8 mouse cellular contexts compared by ENCODE assay signal in the genomic region with DNA sequence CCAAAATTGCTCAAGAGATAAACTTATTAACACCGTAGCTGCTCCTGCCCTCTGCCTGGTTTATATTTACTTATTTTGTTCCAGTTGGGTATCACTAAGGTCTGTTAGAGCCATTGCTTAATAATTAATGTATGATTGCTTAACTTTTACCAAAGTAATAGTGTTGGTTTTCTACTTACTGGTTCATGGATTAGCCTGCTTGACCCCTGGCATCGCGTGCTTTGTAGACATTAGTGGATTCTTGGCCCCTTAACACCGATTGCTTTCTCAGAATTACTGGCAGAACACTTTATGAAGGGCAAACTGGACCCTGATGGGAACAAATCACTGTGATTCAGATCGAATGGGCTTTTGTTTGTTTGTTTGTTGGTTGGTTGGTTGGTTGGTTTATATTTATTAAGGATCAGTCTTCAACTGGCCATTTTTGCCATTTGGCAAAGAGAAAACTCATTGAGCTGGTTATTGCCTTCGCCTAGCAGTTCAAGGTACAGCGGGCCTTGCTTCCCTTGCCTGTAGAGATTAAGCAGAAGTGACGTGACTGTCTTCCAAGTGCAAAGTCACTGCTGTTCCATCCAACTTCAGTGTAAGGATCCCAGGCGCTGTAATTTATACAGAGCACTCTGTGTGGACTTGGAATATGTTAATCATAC. TPM values are rescaled to one million over a fixed set of nuclear protein-coding genes. Genes with fewer than 3 reads are reported as not detected.
DNase-seq lines count a peak whose midpoint lies in the region; ATAC-seq and TF ChIP-seq lines count a peak whose summit lies in the region.

No protein-coding gene starts in this region.

- no peak for DNase-seq in heart, postnatal 36 days
- DNase-seq in midbrain, postnatal 0 days (ENCODE audit: low spot score): no peak
- DNase-seq in embryo, embryonic 11 days: no peak
- no peak for DNase-seq in adrenal gland, adult 8-10 months
- no peak for DNase-seq in left cerebral cortex, adult 11 months (ENCODE audit: low spot score)

- peak overlapping the region; percentile 71 for H3K9ac ChIP-seq in heart, embryonic 15.5 days
- H3K9ac ChIP-seq in kidney, embryonic 15.5 days: peak overlapping the region; percentile 64
- peak overlapping the region; percentile 70 for H3K9ac ChIP-seq in midbrain, postnatal 0 days (replicated peaks; ENCODE audit: low read length, poor library complexity, severe bottlenecking)

- intact Hi-C loops in heart, postnatal 36 days (cut with DNase I): loop anchor here (5.0 kb wide), 1 partner anchor 441 kb away; no protein-coding TSS in a partner anchor

- peaks cover 12% of the 10 kb centered on the region for H3K4me1 ChIP-seq in heart, embryonic 15.5 days (replicated peaks)
- peaks cover 15% of the 10 kb centered on the region for H3K4me1 ChIP-seq in kidney, embryonic 15.5 days
- H3K4me1 ChIP-seq in midbrain, postnatal 0 days (ENCODE audit: insufficient read depth, low read length): 0 out of 2 replicates have a peak, but pooled peaks cover 6% of the 10 kb centered on the region

- peak overlapping the region; percentile 83 for H3K4me3 ChIP-seq in heart, embryonic 15.5 days
- H3K4me3 ChIP-seq in kidney, embryonic 15.5 days (replicated peaks): peak overlapping the region; percentile 84
- peak overlapping the region; percentile 64 for H3K4me3 ChIP-seq in midbrain, postnatal 0 days (ENCODE audit: low read depth, low read length)

- no peaks in the 10 kb centered on the region for H3K9me3 ChIP-seq in heart, embryonic 15.5 days (replicated peaks)
- H3K9me3 ChIP-seq in kidney, embryonic 15.5 days (replicated peaks): no peaks in the 10 kb centered on the region
- no peaks in the 10 kb centered on the region for H3K9me3 ChIP-seq in midbrain, postnatal 0 days (ENCODE audit: low read length)

- no peaks in the 10 kb centered on the region for H3K27me3 ChIP-seq in heart, embryonic 15.5 days
- H3K27me3 ChIP-seq in kidney, embryonic 15.5 days: no peaks in the 10 kb centered on the region
- no peaks in the 10 kb centered on the region for H3K27me3 ChIP-seq in midbrain, postnatal 0 days (ENCODE audit: insufficient read depth, low read length)

- H3K27ac ChIP-seq in heart, embryonic 15.5 days: peak overlapping the region; percentile 90
- peak overlapping the region; percentile 96 for H3K27ac ChIP-seq in kidney, embryonic 15.5 days
- H3K27ac ChIP-seq in midbrain, postnatal 0 days (ENCODE audit: low read depth, low read length): no peak overlapping the region

- H3K36me3 ChIP-seq in heart, embryonic 15.5 days: no peaks in the 10 kb centered on the region
- H3K36me3 ChIP-seq in kidney, embryonic 15.5 days: no peaks in the 10 kb centered on the region
- H3K36me3 ChIP-seq in midbrain, postnatal 0 days (ENCODE audit: insufficient read depth, low read length): no peaks in the 10 kb centered on the region

- WGBS in heart, embryonic 15.5 days: 67% methylated on average over 9 of the region's 9 CpGs
- 65% methylated on average over 9 of the region's 9 CpGs for WGBS in kidney, embryonic 15.5 days
- 64% methylated on average over 9 of the region's 9 CpGs for WGBS in midbrain, postnatal 0 days

- peak overlapping the region; percentile 90 for H3K4me2 ChIP-seq in heart, embryonic 15.5 days
- H3K4me2 ChIP-seq in kidney, embryonic 15.5 days: peak overlapping the region; percentile 95
- peak overlapping the region; percentile 98 for H3K4me2 ChIP-seq in midbrain, postnatal 0 days (ENCODE audit: low read depth, low read length, poor library complexity, severe bottlenecking)

- TF ChIP-seq CTCF in midbrain, postnatal 0 days (IDR thresholded peaks at IDR 0.05): no peak

- ATAC-seq in heart, embryonic 15.5 days (replicated peaks; ENCODE audit: insufficient number of reproducible peaks, insufficient read depth, low FRiP score, low read depth): no peak
- ATAC-seq in erythroid progenitor cell, adult 5-6 weeks (replicated peaks; ENCODE audit: low FRiP score, poor library complexity, severe bottlenecking): 0 out of 2 replicates have a peak, but pooled peaks have one; percentile 1
- ATAC-seq in kidney, embryonic 15.5 days (replicated peaks; ENCODE audit: low FRiP score): peak; percentile 10
- ATAC-seq in midbrain, postnatal 0 days (ENCODE audit: low FRiP score): no peak

RNA-seq across cellular contexts. Expression of gene Hacl1, which starts 0.5 kb away (rescaled TPM):
- 9.7 and 11.6 TPM in 2 replicates for polyA plus RNA-seq in heart, embryonic 15.5 days (2015; fragmentation: Nextera tagmentation; extraction: Ambion mirVana)
- total RNA-seq in heart, postnatal 36 days (2021): 10 to 100 TPM; 12.2 to 12.7 TPM
- total RNA-seq in erythroid progenitor cell, adult 5-6 weeks (2015; ENCODE audit: low replicate concordance): 16.2 TPM in 1 of 2 replicates, not detected in the other
- 11.6 and 17.4 TPM in 2 replicates for total RNA-seq in erythroid progenitor cell, adult 5-6 weeks (2017; ENCODE audit: low replicate concordance)
- polyA plus RNA-seq in kidney, embryonic 15.5 days (2015; fragmentation: Nextera tagmentation; extraction: Ambion mirVana): 20.3 and 24.4 TPM in 2 replicates
- total RNA-seq in midbrain, postnatal 0 days (2014; rRNA removed): 6.7 and 6.8 TPM in 2 replicates
- 8.4 and 9.4 TPM in 2 replicates for polyA plus RNA-seq in midbrain, postnatal 0 days (2015; fragmentation: Nextera tagmentation; extraction: Ambion mirVana)
- total RNA-seq in adrenal gland, adult 8-10 months (2022): 10 to 100 TPM; 30.2 to 50.3 (median 41.6) TPM

RNA-seq across cellular contexts. Expression of gene Btd, which starts 0.8 kb away (rescaled TPM):
- 20.4 and 23.5 TPM in 2 replicates for polyA plus RNA-seq in heart, embryonic 15.5 days (2015; fragmentation: Nextera tagmentation; extraction: Ambion mirVana)
- 10 to 100 TPM in 1 of 2 experiments, 1 to 10 TPM in 1; 9.3 to 12.3 TPM for total RNA-seq in heart, postnatal 36 days (2021)
- 0.72 and 5.9 TPM in 2 replicates for total RNA-seq in erythroid progenitor cell, adult 5-6 weeks (2015; ENCODE audit: low replicate concordance)
- 3.3 and 3.5 TPM in 2 replicates for total RNA-seq in erythroid progenitor cell, adult 5-6 weeks (2017; ENCODE audit: low replicate concordance)
- 36.4 and 39.4 TPM in 2 replicates for polyA plus RNA-seq in kidney, embryonic 15.5 days (2015; fragmentation: Nextera tagmentation; extraction: Ambion mirVana)
- total RNA-seq in midbrain, postnatal 0 days (2014; rRNA removed): 21.9 and 28.7 TPM in 2 replicates
- 18.5 and 20.1 TPM in 2 replicates for polyA plus RNA-seq in midbrain, postnatal 0 days (2015; fragmentation: Nextera tagmentation; extraction: Ambion mirVana)
- 10 to 100 TPM; 49.5 to 78.3 (median 62.2) TPM for total RNA-seq in adrenal gland, adult 8-10 months (2022)

RNA-seq across cellular contexts. Expression of gene Gm49387, which starts 1.0 kb away (rescaled TPM):
- 2.6 TPM in 2 replicates for polyA plus RNA-seq in heart, embryonic 15.5 days (2015; fragmentation: Nextera tagmentation; extraction: Ambion mirVana)
- 1 to 10 TPM in 1 of 2 experiments, under 1 TPM in 1; 0.33 to 1.7 TPM for total RNA-seq in heart, postnatal 36 days (2021)
- total RNA-seq in erythroid progenitor cell, adult 5-6 weeks (2015; ENCODE audit: low replicate concordance): not detected in 2 replicates
- total RNA-seq in erythroid progenitor cell, adult 5-6 weeks (2017; ENCODE audit: low replicate concordance): not detected in 2 replicates
- polyA plus RNA-seq in kidney, embryonic 15.5 days (2015; fragmentation: Nextera tagmentation; extraction: Ambion mirVana): 2.7 and 3.2 TPM in 2 replicates
- not detected in 2 replicates for total RNA-seq in midbrain, postnatal 0 days (2014; rRNA removed)
- not detected in 2 replicates for polyA plus RNA-seq in midbrain, postnatal 0 days (2015; fragmentation: Nextera tagmentation; extraction: Ambion mirVana)
- total RNA-seq in adrenal gland, adult 8-10 months (2022): not detected

RNA-seq across cellular contexts. Expression of gene Colq, which starts 50.5 kb away (rescaled TPM):
- 11.1 and 13.5 TPM in 2 replicates for polyA plus RNA-seq in heart, embryonic 15.5 days (2015; fragmentation: Nextera tagmentation; extraction: Ambion mirVana)
- total RNA-seq in heart, postnatal 36 days (2021): 1 to 10 TPM; 6.0 to 9.9 TPM
- total RNA-seq in erythroid progenitor cell, adult 5-6 weeks (2015; ENCODE audit: low replicate concordance): not detected in 2 replicates
- 0.26 TPM in 1 of 2 replicates, not detected in the other for total RNA-seq in erythroid progenitor cell, adult 5-6 weeks (2017; ENCODE audit: low replicate concordance)
- polyA plus RNA-seq in kidney, embryonic 15.5 days (2015; fragmentation: Nextera tagmentation; extraction: Ambion mirVana): 2.5 and 2.8 TPM in 2 replicates
- total RNA-seq in midbrain, postnatal 0 days (2014; rRNA removed): 0.38 TPM in 1 of 2 replicates, not detected in the other
- 0.06 TPM in 1 of 2 replicates, not detected in the other for polyA plus RNA-seq in midbrain, postnatal 0 days (2015; fragmentation: Nextera tagmentation; extraction: Ambion mirVana)
- total RNA-seq in adrenal gland, adult 8-10 months (2022): under 1 TPM in 1 of 4 experiments, not detected in 3; 0.10 TPM

Comparison
In these comparisons a context has a peak if more than half of its experiments do, and no peak if none do; other contexts are left out.
1. ATAC-seq: peak in erythroid progenitor cell, adult 5-6 weeks (single experiment) and kidney, embryonic 15.5 days (single experiment); none in heart, embryonic 15.5 days (single experiment) and midbrain, postnatal 0 days (single experiment).
2. Peak in every context shown above with its lines, with median percentiles within 50 percentile points of each other: H3K4me2 ChIP-seq, H3K4me3 ChIP-seq and H3K9ac ChIP-seq.